24 mouse cellular contexts compared by ENCODE assay signal in the genomic region with DNA sequence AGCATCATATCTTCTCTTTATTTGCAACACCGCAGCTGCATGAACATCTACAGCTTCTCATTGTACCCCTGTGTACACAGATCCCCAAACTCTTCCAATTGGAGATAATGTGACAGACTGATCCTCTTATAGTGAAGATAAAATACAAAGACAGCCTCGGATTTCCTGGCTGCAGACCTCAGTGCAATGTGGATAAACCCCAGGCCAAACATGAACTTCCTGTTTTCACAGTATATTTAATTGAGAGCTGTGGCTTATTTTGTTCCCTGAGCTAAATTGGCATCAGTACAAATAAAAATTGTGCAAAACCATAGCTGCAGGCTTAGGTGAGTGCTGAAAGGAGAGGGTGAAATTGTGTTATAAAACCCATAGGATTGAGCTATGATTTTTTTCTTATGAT.
DNase-seq lines count a peak whose midpoint lies in the region; ATAC-seq and TF ChIP-seq lines count a peak whose summit lies in the region.
"Had no signal": no experiment of that assay in that cellular context is flagged by ENCODE, and none has a peak within 500 bp of the region (broad histone marks: within the 10 kb centered on the region; RNA-seq: fewer than 3 reads in every experiment).

No protein-coding gene starts in this region.

- no peaks in the 10 kb centered on the region for H3K27me3 ChIP-seq in kidney, postnatal 0 days (ENCODE audit: insufficient read depth, low read length)
- H3K27me3 ChIP-seq in kidney, embryonic 14.5 days (ENCODE audit: control insufficient read depth, insufficient read depth, low read length), result no peaks in the 10 kb centered on the region
- H3K27me3 ChIP-seq in midbrain, embryonic 13.5 days, result no peaks in the 10 kb centered on the region
- H3K27me3 ChIP-seq: embryonic facial prominence, embryonic 13.5 days; forebrain, embryonic 13.5 days; hindbrain, embryonic 13.5 days; Patski had no signal

- H3K27ac ChIP-seq in kidney, postnatal 0 days, result no peak overlapping the region
- H3K27ac ChIP-seq in kidney, embryonic 14.5 days (ENCODE audit: low read depth, low read length), result no peak overlapping the region
- no peak overlapping the region for H3K27ac ChIP-seq in midbrain, embryonic 13.5 days
- H3K27ac ChIP-seq: embryonic facial prominence, embryonic 13.5 days; forebrain, embryonic 10.5 days; forebrain, embryonic 13.5 days; hindbrain, embryonic 10.5 days; hindbrain, embryonic 13.5 days; hindbrain, postnatal 0 days had no signal

- no peaks in the 10 kb centered on the region for H3K4me1 ChIP-seq in kidney, postnatal 0 days (replicated peaks; ENCODE audit: insufficient read depth, low read length)
- no peaks in the 10 kb centered on the region for H3K4me1 ChIP-seq in kidney, embryonic 14.5 days (ENCODE audit: control insufficient read depth, insufficient read depth, low read length)
- H3K4me1 ChIP-seq in midbrain, embryonic 13.5 days (replicated peaks), result peaks cover 15% of the 10 kb centered on the region

- no peaks in the 10 kb centered on the region for H3K9me3 ChIP-seq in kidney, postnatal 0 days (replicated peaks; ENCODE audit: low read length)
- H3K9me3 ChIP-seq in kidney, embryonic 14.5 days (ENCODE audit: control insufficient read depth, low read length), result no peaks in the 10 kb centered on the region
- H3K9me3 ChIP-seq in midbrain, embryonic 13.5 days, result no peaks in the 10 kb centered on the region
- H3K9me3 ChIP-seq: embryonic facial prominence, embryonic 13.5 days; forebrain, embryonic 10.5 days; forebrain, embryonic 13.5 days; hindbrain, embryonic 10.5 days; hindbrain, embryonic 13.5 days had no signal

- TF ChIP-seq CTCF in kidney, postnatal 0 days (IDR thresholded peaks at IDR 0.05; ENCODE audit: low read depth), result no peak

- 51% methylated on average over 2 of the region's 2 CpGs for WGBS in kidney, postnatal 0 days
- WGBS in kidney, embryonic 14.5 days, result 63% methylated on average over 2 of the region's 2 CpGs
- 48% methylated on average over 2 of the region's 2 CpGs for WGBS in midbrain, embryonic 13.5 days

- peak; percentile 8 for DNase-seq in kidney, postnatal 0 days (ENCODE audit: low spot score)
- peak; percentile 7 for DNase-seq in 416B (ENCODE audit: low read depth)
- DNase-seq: adrenal gland, postnatal 10 days; adrenal gland, postnatal 36 days; cerebellum, adult 18-20 months; cerebellum, adult 9-10 months; cerebellum, postnatal 14 days; gastrocnemius, postnatal 10 days; gastrocnemius, postnatal 36 days; heart, adult 11 months had no signal

- H3K36me3 ChIP-seq in kidney, postnatal 0 days (ENCODE audit: insufficient read depth, low read length), result no peaks in the 10 kb centered on the region
- H3K36me3 ChIP-seq in kidney, embryonic 14.5 days (ENCODE audit: control insufficient read depth, insufficient read depth, low read length), result no peaks in the 10 kb centered on the region
- no peaks in the 10 kb centered on the region for H3K36me3 ChIP-seq in midbrain, embryonic 13.5 days
- H3K36me3 ChIP-seq: embryonic facial prominence, embryonic 13.5 days; forebrain, embryonic 10.5 days; hindbrain, embryonic 10.5 days; hindbrain, embryonic 13.5 days had no signal

- H3K4me2 ChIP-seq in kidney, postnatal 0 days (ENCODE audit: low read length), result no peak overlapping the region
- no peak overlapping the region for H3K4me2 ChIP-seq in kidney, embryonic 14.5 days (replicated peaks; ENCODE audit: low read depth, low read length)
- H3K4me2 ChIP-seq in midbrain, embryonic 13.5 days (replicated peaks), result no peak overlapping the region
- H3K4me2 ChIP-seq: embryonic facial prominence, embryonic 13.5 days; forebrain, embryonic 13.5 days; heart, embryonic 11.5 days; hindbrain, embryonic 13.5 days had no signal

- H3K4me3 ChIP-seq in kidney, postnatal 0 days (replicated peaks; ENCODE audit: low read depth, low read length), result no peak overlapping the region
- H3K4me3 ChIP-seq in kidney, embryonic 14.5 days (ENCODE audit: low read length), result no peak overlapping the region
- H3K4me3 ChIP-seq in midbrain, embryonic 13.5 days (replicated peaks), result no peak overlapping the region
- H3K4me3 ChIP-seq: embryonic facial prominence, embryonic 13.5 days; forebrain, embryonic 10.5 days; forebrain, embryonic 13.5 days; hindbrain, embryonic 10.5 days; hindbrain, embryonic 13.5 days had no signal

- ATAC-seq in kidney, postnatal 0 days (replicated peaks; ENCODE audit: low FRiP score, low read depth), result no peak
- ATAC-seq in kidney, embryonic 14.5 days (ENCODE audit: low FRiP score, low TSS enrichment), result no peak
- peak; percentile 95 for ATAC-seq in common myeloid progenitor, adult 5-6 weeks (replicated peaks; ENCODE audit: low read depth, poor library complexity, severe bottlenecking)
- peak; percentile 73 for ATAC-seq in megakaryocyte progenitor cell, adult 5-6 weeks (replicated peaks; ENCODE audit: poor library complexity)
- no peak for ATAC-seq in midbrain, embryonic 13.5 days
- ATAC-seq: forebrain, embryonic 13.5 days; forebrain, embryonic 16.5 days; hindbrain, postnatal 0 days; inflammation-experienced regulatory T-cells, adult 6 months; Patski had no signal

- no peak overlapping the region for H3K9ac ChIP-seq in kidney, postnatal 0 days (ENCODE audit: low read depth, low read length)
- no peak overlapping the region for H3K9ac ChIP-seq in kidney, embryonic 14.5 days (ENCODE audit: low read depth, low read length)
- no peak overlapping the region for H3K9ac ChIP-seq in midbrain, embryonic 13.5 days (replicated peaks)
- H3K9ac ChIP-seq: embryonic facial prominence, embryonic 13.5 days; forebrain, embryonic 13.5 days; hindbrain, embryonic 13.5 days had no signal

Comparison
In these comparisons a context has a peak if more than half of its experiments do, and no peak if none do; other contexts are left out.
1. ATAC-seq: peak in common myeloid progenitor, adult 5-6 weeks (single experiment) and megakaryocyte progenitor cell, adult 5-6 weeks (single experiment); none in kidney, postnatal 0 days (single experiment), kidney, embryonic 14.5 days (single experiment) and midbrain, embryonic 13.5 days (single experiment).